Mouse (Mus musculus) kidney, postnatal 4 days (tissue): ENCODE measurements around the gene Wfdc5.
"Not testable (repeated sequence)": the region's sequence is repeated elsewhere in the genome, so short reads cannot be mapped to it uniquely, and the experiment has no call there.

Source experiments
- DNase-seq, 2 experiments: peaks; one replicate each; pipeline ENCODE4 v3.0.0; 2021; ENCODE audit warnings: mixed read lengths in 2 of 2

Wfdc5 gene

DNA sequence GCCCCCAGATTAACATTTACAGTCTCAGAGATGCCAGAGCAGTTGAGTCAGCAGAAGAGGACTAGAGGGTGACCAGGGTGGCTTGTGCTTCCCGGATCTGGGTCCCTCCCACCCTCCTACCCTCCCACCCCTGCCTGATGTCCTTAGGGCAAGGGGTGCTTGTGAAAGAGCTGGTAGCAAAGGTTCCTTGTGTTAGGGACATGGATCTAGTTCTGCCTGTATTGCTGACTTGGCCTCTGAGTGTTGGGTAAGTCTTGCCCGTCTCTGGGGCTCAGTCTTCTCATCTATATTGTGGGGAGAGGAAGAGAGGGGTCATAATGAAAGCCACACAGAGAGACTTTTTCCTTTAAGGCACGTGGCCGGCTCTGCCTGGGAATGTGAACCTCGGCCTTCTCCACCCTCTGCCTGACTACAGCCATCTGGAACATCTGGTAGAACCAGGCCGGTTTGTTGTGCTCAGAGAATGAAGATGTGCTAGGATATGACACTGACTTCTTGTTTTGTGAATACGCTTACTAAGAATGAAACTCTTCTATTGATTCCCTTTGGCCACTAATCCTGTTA, at the start of gene Wfdc5:
Gene Wfdc5, minus strand, starts transcription at position 51 of the 564 bp plus-strand sequence.
- DNase-seq: no peak

DNA sequence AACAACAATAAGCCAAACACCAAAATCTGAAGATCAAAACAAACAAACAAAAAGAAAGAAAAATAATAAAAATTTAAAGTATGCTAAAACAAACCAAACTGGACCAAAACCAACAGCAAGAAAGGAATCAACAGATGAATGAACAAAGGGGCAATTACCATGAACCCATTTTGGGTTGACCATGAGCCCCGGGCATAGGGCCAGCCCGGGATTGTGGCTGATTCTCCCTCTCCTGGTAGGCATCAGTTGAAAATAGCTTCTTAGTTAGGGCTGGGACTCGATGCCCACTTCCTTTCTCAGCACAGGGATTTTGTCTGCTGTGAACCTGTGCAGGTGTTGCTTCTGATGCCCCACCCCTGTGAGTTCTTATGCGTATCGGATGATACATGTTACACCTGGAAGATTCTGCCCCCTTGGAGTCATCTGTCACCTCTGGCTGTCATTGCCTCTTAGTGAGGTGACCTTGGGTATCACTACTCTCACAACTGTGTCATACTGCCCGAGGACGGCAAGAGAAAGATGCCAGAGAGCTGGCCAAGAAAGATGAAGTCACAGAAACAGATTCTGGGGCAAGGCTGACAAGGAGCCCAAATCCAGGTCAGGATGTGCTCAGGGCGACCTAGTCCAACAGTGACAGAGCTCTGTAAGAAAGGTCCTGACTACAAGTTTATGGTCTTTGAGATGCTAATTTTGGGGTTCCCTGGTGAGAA, 46.0 kb upstream of the Wfdc5 start:
- no peak for DNase-seq

- DNase-seq: no peak
Observed at GRCm38 (mm10) chr2:164221522-164221921, 39.0 kb upstream of the Wfdc5 start, which contains the start of gene Wfdc15b. Wfdc15b (minus strand) TSS chr2:164221660.

GRCm38 (mm10) chr2:164219295-164219694, 36.8 kb upstream of the Wfdc5 start:
- DNase-seq: no peak

- DNase-seq: no peak
Observed at GRCm38 (mm10) chr2:164212711-164213110, 30.2 kb upstream of the Wfdc5 start.

- DNase-seq: no peak
Observed at GRCm38 (mm10) chr2:164210892-164211291, 28.4 kb upstream of the Wfdc5 start.

DNA sequence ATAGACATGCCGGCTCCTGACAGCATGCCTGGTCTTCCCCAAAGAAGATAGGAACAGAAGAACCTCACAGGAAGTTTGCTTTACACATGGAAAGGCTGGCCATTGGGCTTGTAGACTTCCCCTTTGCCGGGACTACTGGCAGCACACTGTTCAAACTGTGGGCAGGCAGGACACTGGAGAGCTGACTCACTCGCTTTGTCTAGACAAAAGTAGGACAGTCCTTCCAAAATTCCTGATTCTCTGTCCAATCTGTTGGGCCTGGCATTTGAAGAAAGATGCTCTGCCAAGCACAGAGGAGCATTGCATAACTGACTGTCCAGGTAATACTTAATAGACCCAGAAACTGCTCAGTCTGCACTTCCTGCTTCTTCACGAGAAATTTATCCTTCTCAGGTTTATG, 24.1 kb upstream of the Wfdc5 start:
- no peak for DNase-seq

- not testable (repeated sequence) for DNase-seq
Observed at GRCm38 (mm10) chr2:164206011-164206410, 23.5 kb upstream of the Wfdc5 start.

GRCm38 (mm10) chr2:164199626-164200327, 17.2 kb upstream of the Wfdc5 start, which contains the start of gene Wfdc15a:
Wfdc15a (minus strand) TSS chr2:164200130.
- no peak for DNase-seq

DNA sequence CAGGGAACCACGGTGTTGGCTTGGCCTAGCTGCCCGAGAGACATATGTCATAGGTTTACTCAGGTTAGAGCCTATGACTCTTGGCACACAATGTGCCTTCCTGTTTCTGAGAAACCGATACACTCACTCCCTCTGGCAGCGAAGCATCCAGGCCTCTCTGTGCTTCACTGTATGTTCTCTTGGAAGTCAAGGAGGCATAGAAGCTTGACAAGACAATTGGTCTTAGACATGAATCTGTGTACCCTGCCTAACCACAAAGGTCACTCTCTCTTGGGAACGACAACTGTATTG, 14.1 kb upstream of the Wfdc5 start:
- DNase-seq: no peak

DNA sequence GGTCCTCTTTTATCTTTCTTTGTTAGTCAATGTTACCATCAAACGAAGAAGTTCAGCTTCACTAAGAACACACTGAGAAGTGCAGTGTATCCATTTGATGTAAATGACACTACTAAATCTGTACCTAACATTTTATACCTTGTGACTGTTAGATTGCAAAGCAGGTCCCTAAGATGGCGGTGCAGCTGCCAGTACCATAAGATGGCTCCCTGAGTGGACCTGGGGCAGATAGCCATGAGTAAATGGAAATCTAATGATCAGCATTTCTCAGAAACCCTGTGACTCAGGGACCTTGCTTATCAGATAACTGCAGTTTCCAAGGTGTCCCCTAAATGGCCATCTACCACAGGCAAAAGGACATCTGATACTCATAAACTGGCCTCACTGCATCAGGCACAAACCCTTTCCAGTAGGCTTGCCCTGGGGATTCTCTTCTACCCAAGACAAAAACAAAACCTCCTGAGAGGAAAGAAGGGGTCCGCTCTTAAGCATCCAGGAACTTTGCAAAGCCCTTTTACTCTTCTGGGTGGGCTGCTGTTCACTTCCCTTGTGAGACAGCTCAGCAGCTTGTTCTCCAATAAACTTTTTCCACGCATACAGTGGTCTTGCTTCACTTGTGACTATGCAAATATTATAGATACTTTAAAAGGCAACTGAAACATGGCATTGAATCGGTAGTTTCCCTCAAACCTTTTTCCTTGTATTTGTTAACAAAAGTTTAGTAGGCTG, 13.6 kb upstream of the Wfdc5 start:
- no peak for DNase-seq

- DNase-seq: no peak
Observed at GRCm38 (mm10) chr2:164194959-164195630, 12.6 kb upstream of the Wfdc5 start.

DNA sequence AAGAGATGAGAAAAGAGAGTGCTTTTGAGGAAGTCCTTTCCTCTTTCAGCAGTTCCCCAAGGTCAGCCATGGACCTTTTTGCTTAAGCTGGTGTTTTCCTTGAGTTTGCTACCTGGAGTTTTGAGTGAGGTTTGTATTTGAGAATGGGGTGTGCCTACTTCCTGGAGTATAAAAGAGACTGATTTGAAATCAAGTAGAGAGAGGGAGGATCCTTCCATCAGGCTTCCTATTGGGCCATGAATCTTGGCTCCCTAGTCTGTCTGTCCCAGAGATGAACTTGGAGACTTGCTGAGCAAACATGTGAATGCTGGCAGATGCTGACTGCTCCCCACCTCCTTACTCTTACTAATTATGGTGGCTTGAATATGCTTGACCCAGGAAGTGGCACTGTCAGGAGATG, 9.7 kb upstream of the Wfdc5 start:
- no peak for DNase-seq

DNA sequence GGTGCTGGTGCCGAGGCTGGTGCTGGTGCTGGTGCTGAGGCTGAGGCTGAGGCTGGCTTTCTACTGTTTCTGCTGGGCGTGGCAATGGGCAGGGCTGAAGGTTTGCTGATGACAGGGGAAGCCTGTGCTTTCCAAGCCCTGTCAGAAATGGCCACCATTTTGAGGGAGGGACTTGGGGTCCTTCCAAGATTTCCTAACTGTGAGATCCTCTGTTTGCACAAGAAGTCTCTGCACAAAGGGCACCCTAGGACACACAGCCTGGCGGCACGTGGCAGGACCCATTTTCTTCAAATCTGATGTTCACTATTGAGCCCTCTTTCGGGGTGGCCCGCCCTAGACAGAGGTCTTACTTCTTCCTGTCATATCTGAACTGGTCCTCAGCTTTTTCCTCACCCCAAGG, 8.0 kb upstream of the Wfdc5 start, which contains the start of gene Wfdc12:
Gene Wfdc12, minus strand, starts transcription at position 33 of the 400 bp plus-strand sequence.
- DNase-seq: no peak

- no peak for DNase-seq
Observed at GRCm38 (mm10) chr2:164188722-164189121, 6.2 kb upstream of the Wfdc5 start.

DNA sequence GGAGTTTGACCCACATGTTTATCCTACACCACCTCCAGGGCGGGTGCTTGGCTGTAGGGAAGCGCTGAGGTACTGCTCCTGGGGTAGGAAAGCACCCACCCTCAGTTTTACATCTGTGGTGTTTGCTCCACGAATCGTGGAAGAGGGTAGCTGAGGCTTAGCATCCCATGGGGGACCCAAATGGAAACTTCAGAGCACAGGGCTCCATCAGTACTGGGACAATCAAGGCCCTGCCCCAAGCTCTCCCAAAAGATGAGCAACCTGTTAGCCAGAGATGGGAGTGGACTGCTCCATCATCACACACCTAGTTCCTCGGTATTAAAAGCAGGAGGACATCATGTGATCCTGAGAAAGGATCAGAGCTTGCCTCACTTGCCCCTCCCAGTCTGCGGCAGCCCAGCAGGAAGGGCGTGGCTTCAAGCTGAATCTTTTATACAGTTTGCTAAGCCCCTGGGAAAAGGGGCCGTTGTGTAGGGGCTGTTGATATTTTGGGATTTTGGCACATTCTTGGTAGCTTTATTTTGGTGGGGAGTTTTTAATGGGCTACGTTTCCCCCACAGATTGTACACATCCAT, 1.7 kb upstream of the Wfdc5 start:
- no peak for DNase-seq

DNA sequence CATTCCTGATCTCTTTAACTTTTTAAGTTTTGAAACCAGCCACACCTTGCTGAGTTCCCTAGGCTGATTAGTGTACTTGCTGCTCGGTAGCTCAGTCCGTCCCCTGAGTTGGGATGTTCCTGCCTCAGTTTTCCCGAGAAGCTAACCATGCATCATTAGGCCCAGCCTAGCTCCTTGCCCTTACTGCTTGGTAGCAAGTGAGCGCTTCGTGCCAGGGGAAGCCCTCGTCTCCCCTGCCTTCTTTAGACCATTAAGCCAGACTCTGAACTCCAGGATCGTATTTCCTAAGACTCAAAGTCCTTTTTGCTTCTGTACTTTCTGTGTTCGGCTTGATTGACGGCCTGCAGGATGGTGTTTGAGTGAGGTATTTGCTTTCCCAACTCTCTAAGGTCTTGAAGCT, 798 bp upstream of the Wfdc5 start:
- DNase-seq: peak in 1 of 2 experiments; percentile 26

DNA sequence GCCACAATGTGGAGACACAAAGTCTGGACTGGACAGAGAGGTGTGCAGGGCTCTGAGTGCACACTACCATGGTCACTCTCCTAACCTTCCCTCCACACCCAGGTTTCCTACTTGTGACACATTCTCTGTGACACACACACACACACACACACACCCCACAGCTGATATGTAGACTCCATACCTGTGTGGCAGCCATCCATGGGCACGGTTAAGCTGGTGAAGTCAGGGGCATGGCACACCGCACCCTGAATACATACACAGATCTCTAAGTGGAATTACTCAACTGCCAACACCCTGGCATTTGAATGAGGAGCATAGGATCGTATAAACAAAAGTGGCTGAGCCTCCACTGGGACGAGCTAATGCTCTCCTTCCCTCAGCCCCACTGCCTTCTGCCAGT, 1.8 kb downstream of the Wfdc5 start:
- no peak for DNase-seq

GRCm38 (mm10) chr2:164180124-164180523, 2.4 kb downstream of the Wfdc5 start:
- peak; percentile 45 to 47 for DNase-seq

DNA sequence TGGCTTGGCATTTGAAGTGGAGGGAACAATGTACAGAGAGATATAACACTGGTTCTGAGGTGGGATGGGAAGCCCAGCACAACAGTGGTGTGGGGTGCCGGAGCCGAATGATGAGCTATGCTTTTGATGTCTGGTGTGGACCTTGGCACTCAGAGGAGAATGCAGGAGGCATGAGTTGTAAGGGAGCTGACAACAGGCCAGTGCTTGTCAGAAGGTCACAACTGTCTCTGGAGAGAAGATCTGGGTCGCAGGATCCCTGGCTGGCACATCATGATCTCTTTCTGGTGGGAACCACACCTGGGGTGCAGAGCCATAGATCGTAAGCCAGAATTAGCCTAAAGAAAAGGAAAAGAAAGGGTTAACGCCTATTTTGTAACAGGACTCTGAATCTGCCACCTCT, 4.7 kb downstream of the Wfdc5 start:
- no peak for DNase-seq

- DNase-seq: no peak
Observed at GRCm38 (mm10) chr2:164175850-164176249, 6.7 kb downstream of the Wfdc5 start.

DNA sequence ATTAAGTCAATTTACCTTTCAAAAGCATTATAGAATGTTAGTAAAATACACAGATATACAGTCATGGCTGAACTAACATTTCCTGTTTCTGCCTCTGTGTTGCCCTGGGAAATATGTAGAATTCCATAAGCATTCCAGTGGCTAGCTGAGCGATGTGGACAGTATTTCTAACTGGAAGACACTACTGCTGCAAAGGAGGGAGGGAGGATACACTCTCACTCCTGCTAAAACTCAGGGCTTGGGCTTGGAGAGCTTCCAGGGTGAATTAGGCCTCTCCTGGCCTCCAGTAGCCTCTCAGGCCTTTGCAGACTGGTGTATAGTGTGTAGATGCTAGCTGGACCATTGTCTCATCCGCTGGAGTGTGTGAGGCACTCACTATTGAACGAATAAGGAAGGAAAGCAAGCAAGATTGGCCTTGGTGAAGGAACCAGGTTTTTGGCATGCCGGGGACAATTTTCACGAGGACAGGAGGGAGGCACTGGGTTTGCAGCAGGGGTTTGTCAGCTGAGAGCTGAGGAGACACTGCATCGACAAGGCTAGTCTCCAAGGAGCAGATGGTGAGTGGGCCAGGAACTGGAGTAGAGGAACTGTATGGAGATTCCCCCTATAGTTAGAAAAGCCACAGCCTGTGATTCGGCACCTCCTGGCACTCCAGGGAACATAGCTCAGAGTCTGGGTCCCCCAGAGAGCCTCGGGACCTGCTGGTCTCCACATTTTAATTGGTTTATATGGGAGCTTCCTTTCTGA, 7.7 kb downstream of the Wfdc5 start:
- DNase-seq: peak; percentile 25 to 45
